Mouse (Mus musculus): ENCODE measurements around the gene BC016579.

DNA sequence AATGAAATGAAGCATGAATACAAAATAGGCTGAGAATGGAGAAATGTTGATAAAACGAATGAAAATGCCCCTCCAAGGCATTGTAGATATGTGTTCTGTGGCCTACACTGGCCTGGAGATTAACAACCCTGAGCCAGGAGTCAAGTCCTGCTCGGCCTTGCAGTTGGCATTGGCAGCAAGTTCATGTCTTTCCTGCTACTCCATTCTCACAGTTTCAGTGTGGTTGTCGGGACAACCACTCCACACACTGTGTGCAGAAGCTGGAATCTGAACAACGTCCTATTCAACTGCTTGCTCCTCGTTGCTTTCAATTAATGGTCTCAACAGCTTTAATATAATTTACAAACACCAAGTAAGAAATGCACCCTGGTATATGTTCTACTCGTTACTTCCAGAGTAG is 44.1 kb upstream of the BC016579 start:
- no peak for TF ChIP-seq CTCF (IDR thresholded peaks at IDR 0.05; ENCODE audit: extremely low read depth, insufficient read depth, insufficient read length, insufficient replicate concordance)
- no peak for TF ChIP-seq POLR2A (IDR thresholded peaks at IDR 0.05; ENCODE audit: low read depth, low read length)
